Mouse (Mus musculus): Measurements from ENCODE around the gene Gcnt1. TPM values are rescaled to one million over a fixed set of nuclear protein-coding genes. Genes with fewer than 3 reads are reported as not detected.
A peak's percentile ranks its signal among the peaks of the same experiment; 100 is the strongest.

The Gcnt1 gene
- polyA plus RNA-seq, 1 experiment = 158 TPM

GRCm38 (mm10) chr19:17403175-17403574 is 30.5 kb upstream of the Gcnt1 start:
- 89% methylated on average over 4 of the region's 4 CpGs for WGBS
- Histone ChIP-seq H3K4me3 (ENCODE audit: insufficient read depth, low read depth, low read length) (no peak overlapping the region), H3K36me3 (ENCODE audit: control insufficient read depth, insufficient read depth, low read length) (peaks cover 4% of the 10 kb centered on the region; the same call in 1 of the 2 replicates), H3K27ac (ENCODE audit: insufficient read depth, low read depth, low read length) (no peak overlapping the region), H3K27me3 (replicated peaks; ENCODE audit: control insufficient read depth, insufficient read depth, low read length) (no peaks in the 10 kb centered on the region), H3K4me1 (ENCODE audit: control insufficient read depth, insufficient read depth, low read length) (no peaks in the 10 kb centered on the region)
- no peak for TF ChIP-seq CTCF (conservative IDR thresholded peaks at IDR 0.05; ENCODE audit: insufficient read depth, insufficient read length, low read depth, low read length)
- TF ChIP-seq POLR2A (IDR thresholded peaks at IDR 0.05; ENCODE audit: low read depth, low read length) = no peak
- DNase-seq = no peak

DNA sequence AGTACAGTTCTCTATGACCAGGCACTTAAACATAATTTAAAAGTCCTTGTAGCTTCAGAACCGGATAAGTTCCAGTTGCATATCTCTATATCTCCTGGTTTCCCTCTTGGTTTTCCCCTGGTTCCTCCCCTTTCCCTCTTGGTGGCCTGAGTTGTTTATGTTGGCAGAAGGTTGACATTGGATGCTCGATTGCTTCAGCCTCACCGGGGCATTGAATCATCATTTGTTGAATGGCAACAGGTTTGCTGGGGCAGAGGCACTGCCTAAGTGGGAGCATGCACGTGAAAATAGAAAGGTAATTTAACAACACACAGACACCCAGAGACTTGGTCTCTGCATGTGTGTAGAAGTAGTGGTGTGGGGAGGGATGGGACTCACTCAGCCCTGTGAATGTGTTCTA is 27.9 kb upstream of the Gcnt1 start:
- 27% methylated on average over 4 of the region's 4 CpGs for WGBS

DNA sequence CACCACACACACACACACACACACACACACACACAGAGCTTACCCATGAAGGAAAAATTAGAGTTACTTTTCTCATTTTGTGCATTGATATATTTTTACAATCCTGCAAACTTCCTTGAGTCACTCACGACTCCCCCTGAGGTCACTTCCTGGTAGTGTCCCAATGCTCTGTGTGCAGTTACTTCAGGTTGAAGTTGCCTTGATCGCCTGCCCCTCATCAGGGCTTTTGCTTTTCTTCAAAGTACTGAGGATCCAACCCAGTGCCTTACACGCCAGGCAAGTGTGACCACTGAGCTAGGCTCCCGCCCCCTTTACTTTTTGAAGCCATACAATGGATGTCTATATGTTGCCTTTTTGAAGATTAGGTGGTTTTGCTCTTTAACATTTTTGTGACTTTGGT is 27.3 kb upstream of the Gcnt1 start:
- Histone ChIP-seq H3K27ac (ENCODE audit: insufficient read depth, low read depth, low read length) (no peak overlapping the region), H3K36me3 (ENCODE audit: control insufficient read depth, insufficient read depth, low read length) (peaks cover 4% of the 10 kb centered on the region; the same call in 1 of the 2 replicates), H3K27me3 (replicated peaks; ENCODE audit: control insufficient read depth, insufficient read depth, low read length) (no peaks in the 10 kb centered on the region), H3K4me1 (ENCODE audit: control insufficient read depth, insufficient read depth, low read length) (peaks cover 3% of the 10 kb centered on the region; the same call in 1 of the 2 replicates), H3K4me3 (ENCODE audit: insufficient read depth, low read depth, low read length) (no peak overlapping the region)
- 83% methylated on average over 4 of the region's 4 CpGs for WGBS
- TF ChIP-seq CTCF (conservative IDR thresholded peaks at IDR 0.05; ENCODE audit: insufficient read depth, insufficient read length, low read depth, low read length) (no peak), POLR2A (IDR thresholded peaks at IDR 0.05; ENCODE audit: low read depth, low read length) (no peak)
- no peak for DNase-seq

More for the DNA sequence above, 27.9 kb upstream of the Gcnt1 start:
- no peaks in the 10 kb centered on the region for H3K27me3 ChIP-seq (replicated peaks; ENCODE audit: control insufficient read depth, insufficient read depth, low read length)
- H3K4me3 ChIP-seq (ENCODE audit: insufficient read depth, low read depth, low read length) = no peak overlapping the region
- H3K27ac ChIP-seq (ENCODE audit: insufficient read depth, low read depth, low read length) = no peak overlapping the region
- H3K4me1 ChIP-seq (ENCODE audit: control insufficient read depth, insufficient read depth, low read length) = no peaks in the 10 kb centered on the region
- H3K36me3 ChIP-seq (ENCODE audit: control insufficient read depth, insufficient read depth, low read length) = peaks cover 4% of the 10 kb centered on the region; the same call in 1 of the 2 replicates
- peak; percentile 25 for DNase-seq
- no peak for TF ChIP-seq CTCF (conservative IDR thresholded peaks at IDR 0.05; ENCODE audit: insufficient read depth, insufficient read length, low read depth, low read length)
- no peak for TF ChIP-seq POLR2A (IDR thresholded peaks at IDR 0.05; ENCODE audit: low read depth, low read length)

DNA sequence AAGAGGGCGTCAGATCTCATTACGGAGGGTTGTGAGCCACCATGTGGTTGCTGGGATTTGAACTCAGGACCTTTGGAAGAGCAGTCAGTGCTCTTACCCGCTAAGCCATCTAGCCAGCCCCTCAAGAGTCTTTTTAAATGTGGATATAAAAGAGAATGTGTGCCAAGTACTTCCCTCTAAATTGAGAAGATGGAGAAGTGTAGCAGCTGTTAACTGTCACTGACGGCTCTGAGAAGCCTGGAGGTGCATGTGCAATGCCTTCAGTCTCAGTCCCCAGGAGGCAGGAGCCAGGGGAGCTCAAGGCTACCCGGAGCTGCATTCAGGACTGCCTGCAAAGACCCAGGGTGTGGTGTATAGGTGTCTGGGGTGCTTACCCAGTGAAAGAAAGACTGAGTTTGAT is 25.3 kb upstream of the Gcnt1 start:
- Histone ChIP-seq H3K27ac (ENCODE audit: insufficient read depth, low read depth, low read length) (no peak overlapping the region), H3K4me1 (ENCODE audit: control insufficient read depth, insufficient read depth, low read length) (peaks cover 7% of the 10 kb centered on the region), H3K27me3 (replicated peaks; ENCODE audit: control insufficient read depth, insufficient read depth, low read length) (no peaks in the 10 kb centered on the region), H3K36me3 (ENCODE audit: control insufficient read depth, insufficient read depth, low read length) (peaks cover 4% of the 10 kb centered on the region; the same call in 1 of the 2 replicates), H3K4me3 (ENCODE audit: insufficient read depth, low read depth, low read length) (no peak overlapping the region)
- WGBS = 78% methylated on average over 5 of the region's 5 CpGs
- TF ChIP-seq POLR2A (IDR thresholded peaks at IDR 0.05; ENCODE audit: low read depth, low read length) (no peak), CTCF (conservative IDR thresholded peaks at IDR 0.05; ENCODE audit: insufficient read depth, insufficient read length, low read depth, low read length) (no peak)
- DNase-seq = no peak

GRCm38 (mm10) chr19:17396802-17397201 is 24.2 kb upstream of the Gcnt1 start:
- TF ChIP-seq POLR2A (IDR thresholded peaks at IDR 0.05; ENCODE audit: low read depth, low read length) (no peak), CTCF (conservative IDR thresholded peaks at IDR 0.05; ENCODE audit: insufficient read depth, insufficient read length, low read depth, low read length) (no peak)
- no peak overlapping the region for H3K27ac ChIP-seq (ENCODE audit: insufficient read depth, low read depth, low read length)
- peaks cover 7% of the 10 kb centered on the region for H3K4me1 ChIP-seq (ENCODE audit: control insufficient read depth, insufficient read depth, low read length)
- 61% methylated on average over 4 of the region's 4 CpGs for WGBS
- H3K27me3 ChIP-seq (replicated peaks; ENCODE audit: control insufficient read depth, insufficient read depth, low read length) = no peaks in the 10 kb centered on the region
- peak; percentile 46 for DNase-seq
- H3K36me3 ChIP-seq (ENCODE audit: control insufficient read depth, insufficient read depth, low read length) = peaks cover 4% of the 10 kb centered on the region; the same call in 1 of the 2 replicates
- no peak overlapping the region for H3K4me3 ChIP-seq (ENCODE audit: insufficient read depth, low read depth, low read length)

GRCm38 (mm10) chr19:17393841-17394591 is 21.4 kb upstream of the Gcnt1 start, which contains the start of gene Rfk:
Rfk (plus strand) TSS chr19:17394043.
- peak; percentile 96 for DNase-seq
- TF ChIP-seq POLR2A (IDR thresholded peaks at IDR 0.05; ENCODE audit: low read depth, low read length) (peak; percentile 92), CTCF (conservative IDR thresholded peaks at IDR 0.05; ENCODE audit: insufficient read depth, insufficient read length, low read depth, low read length) (no peak)
- H3K36me3 ChIP-seq (ENCODE audit: control insufficient read depth, insufficient read depth, low read length) = peaks cover 2% of the 10 kb centered on the region; the same call in 1 of the 2 replicates
- peak within 1 kb of the TSS; percentile 49 for H3K27ac ChIP-seq (ENCODE audit: insufficient read depth, low read depth, low read length)
- peak within 1 kb of the TSS; percentile 87 for H3K4me3 ChIP-seq (ENCODE audit: insufficient read depth, low read depth, low read length)
- under 1% methylated on average over 83 of the region's 83 CpGs for WGBS
- H3K4me1 ChIP-seq (ENCODE audit: control insufficient read depth, insufficient read depth, low read length) = peaks cover 7% of the 10 kb centered on the region
- no peaks in the 10 kb centered on the region for H3K27me3 ChIP-seq (replicated peaks; ENCODE audit: control insufficient read depth, insufficient read depth, low read length)

DNA sequence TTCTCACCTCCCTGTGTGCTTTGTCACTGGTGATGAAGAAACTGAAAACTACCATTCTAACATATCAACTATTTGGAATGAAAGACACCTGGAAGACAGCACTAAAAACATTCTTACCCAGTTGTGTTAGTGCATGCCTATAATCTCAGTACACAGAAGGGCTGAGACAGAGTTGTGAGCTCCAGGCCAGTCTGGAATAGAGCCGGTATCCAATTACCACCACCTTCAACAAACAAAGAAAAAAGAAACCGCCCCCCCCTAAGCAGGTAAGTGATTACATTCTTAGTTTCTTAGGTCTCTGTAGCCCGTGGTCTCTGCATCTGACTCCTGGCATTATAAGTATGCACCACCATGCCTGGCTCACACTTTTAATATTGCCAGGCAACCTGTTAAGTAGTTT is 20.2 kb upstream of the Gcnt1 start:
- no peak overlapping the region for H3K4me3 ChIP-seq (ENCODE audit: insufficient read depth, low read depth, low read length)
- H3K27ac ChIP-seq (ENCODE audit: insufficient read depth, low read depth, low read length) = no peak overlapping the region
- no peaks in the 10 kb centered on the region for H3K36me3 ChIP-seq (ENCODE audit: control insufficient read depth, insufficient read depth, low read length)
- 36% methylated on average over 3 of the region's 3 CpGs for WGBS
- H3K4me1 ChIP-seq (ENCODE audit: control insufficient read depth, insufficient read depth, low read length) = peaks cover 7% of the 10 kb centered on the region
- H3K27me3 ChIP-seq (replicated peaks; ENCODE audit: control insufficient read depth, insufficient read depth, low read length) = no peaks in the 10 kb centered on the region
- DNase-seq = no peak
- TF ChIP-seq CTCF (conservative IDR thresholded peaks at IDR 0.05; ENCODE audit: insufficient read depth, insufficient read length, low read depth, low read length) (no peak), POLR2A (IDR thresholded peaks at IDR 0.05; ENCODE audit: low read depth, low read length) (no peak)

Measured in kidney, adult 2 months (tissue).